Mouse (Mus musculus) myocyte (in vitro differentiated cells): Measurements from ENCODE around the gene Ubap2.

Experiments
- E2F4 ChIP-seq: IDR thresholded peaks from one replicate; pipeline ENCODE4 v1.6.1; 2011; ENCODE audit warnings: mild to moderate bottlenecking, control low read depth, moderate library complexity; ENCODE audit not compliant: insufficient read depth
- POLR2A ChIP-seq: IDR thresholded peaks from one replicate; pipeline ENCODE4 v1.6.1; 2011; ENCODE audit warnings: low read depth, mild to moderate bottlenecking, control low read depth, moderate library complexity; ENCODE audit not compliant: insufficient read length
- SRF ChIP-seq: IDR thresholded peaks from one replicate; pipeline ENCODE4 v1.6.1; 2011; ENCODE audit warnings: low read depth; ENCODE audit not compliant: control insufficient read depth, insufficient read length

- TF ChIP-seq POLR2A: no peak
- TF ChIP-seq E2F4: no peak
- TF ChIP-seq SRF: no peak
Measured at GRCm38 (mm10) chr4:41253756-41254155, 21.2 kb downstream of the Ubap2 start.
